Mouse (Mus musculus): ENCODE results near the gene Gabrr3. TPM values are rescaled to one million over a fixed set of nuclear protein-coding genes. Genes with fewer than 3 reads are reported as not detected.

Gene Gabrr3
- total RNA-seq, 1 experiment = 0.04 TPM

DNA sequence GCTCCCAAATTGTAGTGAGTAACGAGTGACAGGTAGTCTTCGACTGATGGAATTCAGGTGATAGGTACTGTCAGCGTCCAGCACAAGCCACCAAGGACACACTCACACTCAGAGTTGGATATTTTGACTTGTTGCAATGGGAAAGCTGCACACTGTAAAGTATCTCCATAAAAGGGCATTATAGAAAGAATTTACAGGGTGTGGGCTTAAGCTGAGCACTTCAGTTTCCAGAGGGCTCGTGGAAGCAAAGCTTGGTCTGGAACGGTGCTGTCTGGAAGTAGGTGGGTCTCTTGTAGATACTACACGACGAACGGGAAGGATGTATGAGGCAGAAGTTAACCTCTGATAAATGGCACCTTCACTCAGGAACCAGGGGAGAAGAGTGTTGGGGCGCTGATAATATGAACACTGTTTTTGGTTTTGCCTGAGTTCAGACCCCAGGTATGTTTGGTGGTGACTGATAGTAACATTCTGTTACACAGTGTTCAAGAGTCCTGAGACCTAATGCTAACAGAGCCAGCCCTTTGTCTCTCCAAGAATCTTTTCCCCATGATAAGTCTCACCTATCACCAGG lies 80.9 kb downstream of the Gabrr3 start:
- in situ Hi-C loops (cut with MboI; ENCODE audit: low sequenced_read_pairs in 2 of 2, unreplicated experiment in 2 of 2) = no loop called here

GRCm38 (mm10) chr16:59493199-59493598 lies 86.1 kb downstream of the Gabrr3 start:
- peaks cover 29% of the 10 kb centered on the region for H3K36me3 ChIP-seq (ENCODE audit: control insufficient read depth, insufficient read depth, low read length, poor library complexity, severe bottlenecking)
- no peak for TF ChIP-seq HCFC1 (IDR thresholded peaks at IDR 0.05; ENCODE audit: borderline replicate concordance, insufficient read depth, low read length)
- no peak for TF ChIP-seq ZC3H11A (IDR thresholded peaks at IDR 0.05; ENCODE audit: borderline replicate concordance, low read depth, low read length)
- no peak for TF ChIP-seq ZNF384 (IDR thresholded peaks at IDR 0.05; ENCODE audit: low read depth, low read length)
- no peak for TF ChIP-seq CHD2 (IDR thresholded peaks at IDR 0.05; ENCODE audit: low read depth, low read length)
- no peak for TF ChIP-seq MAFK (IDR thresholded peaks at IDR 0.05; ENCODE audit: insufficient read depth, low read depth, low read length)

More for the DNA sequence above, 80.9 kb downstream of the Gabrr3 start:
- Histone ChIP-seq H3K27ac (ENCODE audit: insufficient read depth, low read depth, low read length, poor library complexity, severe bottlenecking) (no peak overlapping the region), H3K9ac (ENCODE audit: insufficient read depth, low read depth, low read length, poor library complexity, severe bottlenecking) (no peak overlapping the region), H3K4me1 (ENCODE audit: control insufficient read depth in 2 of 2, insufficient read depth in 2 of 2, low read length in 2 of 2, poor library complexity in 1 of 2) (peaks cover 0 to under 1% of the 10 kb centered on the region in 2 experiments; a peak in 2 of 4 replicates), H3K9me3 (ENCODE audit: control insufficient read depth, insufficient read depth, low read depth, low read length) (no peaks in the 10 kb centered on the region), H3K4me3 (ENCODE audit: insufficient read depth in 1 of 2, low read depth in 1 of 2, low read length in 2 of 2, poor library complexity in 1 of 2, severe bottlenecking in 1 of 2) (no peak overlapping the region), H3K36me3 (ENCODE audit: control insufficient read depth, insufficient read depth, low read length, poor library complexity, severe bottlenecking) (peaks cover 46% of the 10 kb centered on the region)
- no peak for DNase-seq (ENCODE audit: low read depth, low spot score)
- no peak for TF ChIP-seq HCFC1 (IDR thresholded peaks at IDR 0.05; ENCODE audit: borderline replicate concordance, insufficient read depth, low read length)
- TF ChIP-seq ZC3H11A (IDR thresholded peaks at IDR 0.05; ENCODE audit: borderline replicate concordance, low read depth, low read length) = no peak
- no peak for TF ChIP-seq CHD2 (IDR thresholded peaks at IDR 0.05; ENCODE audit: low read depth, low read length)
- TF ChIP-seq MAFK (IDR thresholded peaks at IDR 0.05; ENCODE audit: insufficient read depth, low read depth, low read length) = no peak
- no peak for TF ChIP-seq ZNF384 (IDR thresholded peaks at IDR 0.05; ENCODE audit: low read depth, low read length)

DNA sequence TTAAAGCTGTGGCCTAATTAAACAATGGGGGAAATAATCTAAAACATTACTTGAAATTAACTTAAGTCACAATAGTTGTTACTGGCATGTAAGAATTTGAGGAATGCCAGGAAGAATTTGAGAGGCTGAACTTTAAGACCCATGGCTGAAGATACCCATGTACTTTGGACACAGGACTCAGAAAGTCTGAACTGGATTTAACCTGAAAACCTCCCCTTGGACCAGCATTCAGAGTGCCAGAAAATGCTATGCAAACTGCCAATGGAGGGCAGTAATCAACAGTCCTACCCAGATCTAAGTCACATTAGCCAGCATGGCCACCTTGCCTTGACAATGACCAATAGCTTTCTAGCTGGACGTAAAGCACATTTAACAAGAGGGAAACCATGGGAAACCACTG lies 90.8 kb downstream of the Gabrr3 start:
- H3K36me3 ChIP-seq (ENCODE audit: control insufficient read depth, insufficient read depth, low read length, poor library complexity, severe bottlenecking) = peaks cover 10% of the 10 kb centered on the region
- in situ Hi-C loops (cut with MboI; ENCODE audit: low sequenced_read_pairs in 2 of 2, unreplicated experiment in 2 of 2) = no loop called here

More at GRCm38 (mm10) chr16:59493199-59493598, 86.1 kb downstream of the Gabrr3 start:
- in situ Hi-C loops (cut with MboI; ENCODE audit: low sequenced_read_pairs in 2 of 2, unreplicated experiment in 2 of 2) = no loop called here
- Histone ChIP-seq H3K27ac (ENCODE audit: insufficient read depth, low read depth, low read length, poor library complexity, severe bottlenecking) (peak overlapping the region; percentile 35; the same call in 1 of the 2 replicates), H3K9me3 (ENCODE audit: control insufficient read depth, insufficient read depth, low read depth, low read length) (no peaks in the 10 kb centered on the region), H3K9ac (ENCODE audit: insufficient read depth, low read depth, low read length, poor library complexity, severe bottlenecking) (peak overlapping the region; percentile 35; the same call in 1 of the 2 replicates), H3K4me1 (ENCODE audit: control insufficient read depth in 2 of 2, insufficient read depth in 2 of 2, low read length in 2 of 2, poor library complexity in 1 of 2) (peaks cover 0 to 4% of the 10 kb centered on the region in 2 experiments; a peak in 2 of 4 replicates), H3K4me3 (ENCODE audit: insufficient read depth in 1 of 2, low read depth in 1 of 2, low read length in 2 of 2, poor library complexity in 1 of 2, severe bottlenecking in 1 of 2) (no peak overlapping the region)
- no peak for DNase-seq (ENCODE audit: low read depth, low spot score)

DNA sequence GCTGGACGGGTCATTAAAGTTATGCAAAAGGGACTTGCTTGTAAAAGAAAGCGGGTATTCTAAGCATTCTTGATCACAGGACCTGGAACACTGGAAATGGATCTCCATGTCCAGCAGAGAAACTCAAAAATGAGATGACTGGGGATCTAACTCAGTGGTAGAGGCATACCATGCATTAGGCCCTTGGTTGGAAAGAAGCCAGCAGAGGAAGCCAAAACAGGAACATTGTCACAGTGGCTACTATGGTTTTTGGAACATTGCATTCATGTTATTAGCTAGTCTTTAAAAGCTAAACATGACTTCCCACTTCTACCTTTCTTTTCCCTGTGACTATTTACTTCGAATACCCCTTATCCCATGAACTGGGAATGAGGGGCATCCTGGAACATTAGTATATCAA lies 92.0 kb downstream of the Gabrr3 start:
- H3K27ac ChIP-seq (ENCODE audit: insufficient read depth, low read depth, low read length, poor library complexity, severe bottlenecking) = no peak overlapping the region; the same call in 1 of the 2 replicates
- H3K36me3 ChIP-seq (ENCODE audit: control insufficient read depth, insufficient read depth, low read length, poor library complexity, severe bottlenecking) = peaks cover 6% of the 10 kb centered on the region
- no peak overlapping the region for H3K4me3 ChIP-seq (ENCODE audit: insufficient read depth in 1 of 2, low read depth in 1 of 2, low read length in 2 of 2, poor library complexity in 1 of 2, severe bottlenecking in 1 of 2)
- in situ Hi-C loops (cut with MboI; ENCODE audit: low sequenced_read_pairs in 2 of 2, unreplicated experiment in 2 of 2) = no loop called here
- no peaks in the 10 kb centered on the region; a peak in 1 of 4 replicates for H3K4me1 ChIP-seq (ENCODE audit: control insufficient read depth in 2 of 2, insufficient read depth in 2 of 2, low read length in 2 of 2, poor library complexity in 1 of 2)
- no peak for DNase-seq (ENCODE audit: low read depth, low spot score)
- TF ChIP-seq HCFC1 (IDR thresholded peaks at IDR 0.05; ENCODE audit: borderline replicate concordance, insufficient read depth, low read length) (no peak), ZC3H11A (IDR thresholded peaks at IDR 0.05; ENCODE audit: borderline replicate concordance, low read depth, low read length) (no peak), ZNF384 (IDR thresholded peaks at IDR 0.05; ENCODE audit: low read depth, low read length) (no peak), CHD2 (IDR thresholded peaks at IDR 0.05; ENCODE audit: low read depth, low read length) (no peak), MAFK (IDR thresholded peaks at IDR 0.05; ENCODE audit: insufficient read depth, low read depth, low read length) (no peak)
- no peaks in the 10 kb centered on the region for H3K9me3 ChIP-seq (ENCODE audit: control insufficient read depth, insufficient read depth, low read depth, low read length)
- no peak overlapping the region for H3K9ac ChIP-seq (ENCODE audit: insufficient read depth, low read depth, low read length, poor library complexity, severe bottlenecking)

More for the DNA sequence above, 90.8 kb downstream of the Gabrr3 start:
- DNase-seq (ENCODE audit: low read depth, low spot score) = no peak
- Histone ChIP-seq H3K9ac (ENCODE audit: insufficient read depth, low read depth, low read length, poor library complexity, severe bottlenecking) (no peak overlapping the region), H3K27ac (ENCODE audit: insufficient read depth, low read depth, low read length, poor library complexity, severe bottlenecking) (no peak overlapping the region; the same call in 1 of the 2 replicates), H3K9me3 (ENCODE audit: control insufficient read depth, insufficient read depth, low read depth, low read length) (no peaks in the 10 kb centered on the region), H3K4me1 (ENCODE audit: control insufficient read depth in 2 of 2, insufficient read depth in 2 of 2, low read length in 2 of 2, poor library complexity in 1 of 2) (peaks cover 0 to 4% of the 10 kb centered on the region in 2 experiments; a peak in 2 of 4 replicates), H3K4me3 (ENCODE audit: insufficient read depth in 1 of 2, low read depth in 1 of 2, low read length in 2 of 2, poor library complexity in 1 of 2, severe bottlenecking in 1 of 2) (no peak overlapping the region)
- TF ChIP-seq ZNF384 (IDR thresholded peaks at IDR 0.05; ENCODE audit: low read depth, low read length) (no peak), MAFK (IDR thresholded peaks at IDR 0.05; ENCODE audit: insufficient read depth, low read depth, low read length) (no peak), ZC3H11A (IDR thresholded peaks at IDR 0.05; ENCODE audit: borderline replicate concordance, low read depth, low read length) (no peak), CHD2 (IDR thresholded peaks at IDR 0.05; ENCODE audit: low read depth, low read length) (no peak), HCFC1 (IDR thresholded peaks at IDR 0.05; ENCODE audit: borderline replicate concordance, insufficient read depth, low read length) (no peak)
